Mouse (Mus musculus): ENCODE data around the gene Dtnb. TPM values are rescaled to one million over a fixed set of nuclear protein-coding genes. Genes with fewer than 3 reads are reported as not detected.

Gene Dtnb
- polyA plus RNA-seq, 1 experiment from 2014 or later = 41.1 TPM

- no peak for DNase-seq
- Histone ChIP-seq H3K4me1 (ENCODE audit: insufficient read depth) (no peaks in the 10 kb centered on the region), H3K27me3 (ENCODE audit: insufficient read depth, low read length) (no peaks in the 10 kb centered on the region), H3K27ac (ENCODE audit: low read depth) (no peak overlapping the region), H3K9ac (no peak overlapping the region), H3K9me3 (ENCODE audit: low read depth, low read length) (no peaks in the 10 kb centered on the region), H3K4me2 (no peak overlapping the region), H3K36me3 (ENCODE audit: insufficient read depth) (no peaks in the 10 kb centered on the region), H3K4me3 (ENCODE audit: low read depth, low read length) (no peak overlapping the region)
- WGBS = 52% methylated on average over 9 of the region's 9 CpGs
- no peak for ATAC-seq (ENCODE audit: insufficient read depth)
- TF ChIP-seq CTCF (IDR thresholded peaks at IDR 0.05; ENCODE audit: low read depth) = no peak
Measured at GRCm38 (mm10) chr12:3557414-3558319, 14.5 kb upstream of the Dtnb start.

GRCm38 (mm10) chr12:3560596-3560995 lies 11.6 kb upstream of the Dtnb start:
- Histone ChIP-seq H3K4me1 (ENCODE audit: insufficient read depth) (no peaks in the 10 kb centered on the region), H3K27ac (ENCODE audit: low read depth) (no peak overlapping the region), H3K36me3 (ENCODE audit: insufficient read depth) (no peaks in the 10 kb centered on the region), H3K27me3 (ENCODE audit: insufficient read depth, low read length) (no peaks in the 10 kb centered on the region), H3K4me3 (ENCODE audit: low read depth, low read length) (no peak overlapping the region), H3K9me3 (ENCODE audit: low read depth, low read length) (no peaks in the 10 kb centered on the region), H3K9ac (no peak overlapping the region), H3K4me2 (no peak overlapping the region)
- peak; percentile 76 for DNase-seq
- ATAC-seq (ENCODE audit: insufficient read depth) = 0 out of 2 replicates have a peak, but pooled peaks have one; percentile 31
- peak; percentile 62 for TF ChIP-seq CTCF (IDR thresholded peaks at IDR 0.05; ENCODE audit: low read depth)
- WGBS = 26% methylated on average over 1 of the region's 1 CpGs

GRCm38 (mm10) chr12:3561032-3561431 lies 11.1 kb upstream of the Dtnb start:
- ATAC-seq (ENCODE audit: insufficient read depth) (no peak), DNase-seq (no peak)
- Histone ChIP-seq H3K4me3 (ENCODE audit: low read depth, low read length) (no peak overlapping the region), H3K27me3 (ENCODE audit: insufficient read depth, low read length) (no peaks in the 10 kb centered on the region), H3K4me2 (no peak overlapping the region), H3K9ac (no peak overlapping the region), H3K36me3 (ENCODE audit: insufficient read depth) (no peaks in the 10 kb centered on the region), H3K4me1 (ENCODE audit: insufficient read depth) (no peaks in the 10 kb centered on the region), H3K9me3 (ENCODE audit: low read depth, low read length) (no peaks in the 10 kb centered on the region), H3K27ac (ENCODE audit: low read depth) (no peak overlapping the region)
- 78% methylated on average over 6 of the region's 6 CpGs for WGBS
- TF ChIP-seq CTCF (IDR thresholded peaks at IDR 0.05; ENCODE audit: low read depth) = no peak

GRCm38 (mm10) chr12:3562806-3563205 lies 9.4 kb upstream of the Dtnb start:
- no peak for ATAC-seq (ENCODE audit: insufficient read depth)
- WGBS = 89% methylated on average over 9 of the region's 10 CpGs
- H3K4me1 ChIP-seq (ENCODE audit: insufficient read depth) = no peaks in the 10 kb centered on the region
- H3K9ac ChIP-seq = no peak overlapping the region
- H3K36me3 ChIP-seq (ENCODE audit: insufficient read depth) = no peaks in the 10 kb centered on the region
- no peaks in the 10 kb centered on the region for H3K27me3 ChIP-seq (ENCODE audit: insufficient read depth, low read length)
- H3K4me3 ChIP-seq (ENCODE audit: low read depth, low read length) = no peak overlapping the region
- no peak for TF ChIP-seq CTCF (IDR thresholded peaks at IDR 0.05; ENCODE audit: low read depth)
- H3K9me3 ChIP-seq (ENCODE audit: low read depth, low read length) = no peaks in the 10 kb centered on the region
- no peak for DNase-seq
- H3K27ac ChIP-seq (ENCODE audit: low read depth) = no peak overlapping the region
- no peak overlapping the region for H3K4me2 ChIP-seq

GRCm38 (mm10) chr12:3563659-3564058 lies 8.5 kb upstream of the Dtnb start:
- WGBS = 77% methylated on average over 4 of the region's 4 CpGs

GRCm38 (mm10) chr12:3568461-3568991 lies 3.7 kb upstream of the Dtnb start:
- ATAC-seq (ENCODE audit: insufficient read depth) (no peak), DNase-seq (no peak)
- Histone ChIP-seq H3K27me3 (ENCODE audit: insufficient read depth, low read length) (no peaks in the 10 kb centered on the region), H3K9me3 (ENCODE audit: low read depth, low read length) (no peaks in the 10 kb centered on the region), H3K27ac (ENCODE audit: low read depth) (no peak overlapping the region), H3K4me3 (ENCODE audit: low read depth, low read length) (no peak overlapping the region), H3K4me1 (ENCODE audit: insufficient read depth) (no peaks in the 10 kb centered on the region), H3K4me2 (no peak overlapping the region), H3K36me3 (ENCODE audit: insufficient read depth) (no peaks in the 10 kb centered on the region), H3K9ac (no peak overlapping the region)
- 50% methylated on average over 5 of the region's 5 CpGs for WGBS
- TF ChIP-seq CTCF (IDR thresholded peaks at IDR 0.05; ENCODE audit: low read depth) = no peak

More at GRCm38 (mm10) chr12:3563659-3564058, 8.5 kb upstream of the Dtnb start:
- no peak for ATAC-seq (ENCODE audit: insufficient read depth)
- Histone ChIP-seq H3K4me2 (no peak overlapping the region), H3K27ac (ENCODE audit: low read depth) (no peak overlapping the region), H3K27me3 (ENCODE audit: insufficient read depth, low read length) (no peaks in the 10 kb centered on the region), H3K4me3 (ENCODE audit: low read depth, low read length) (no peak overlapping the region), H3K9me3 (ENCODE audit: low read depth, low read length) (no peaks in the 10 kb centered on the region), H3K4me1 (ENCODE audit: insufficient read depth) (no peaks in the 10 kb centered on the region), H3K36me3 (ENCODE audit: insufficient read depth) (no peaks in the 10 kb centered on the region), H3K9ac (no peak overlapping the region)
- TF ChIP-seq CTCF (IDR thresholded peaks at IDR 0.05; ENCODE audit: low read depth) = no peak
- DNase-seq = no peak

- H3K9me3 ChIP-seq (ENCODE audit: low read depth, low read length) = no peaks in the 10 kb centered on the region
- H3K27me3 ChIP-seq (ENCODE audit: insufficient read depth, low read length) = no peaks in the 10 kb centered on the region
- H3K36me3 ChIP-seq (ENCODE audit: insufficient read depth) = no peaks in the 10 kb centered on the region
- 67% methylated on average over 4 of the region's 4 CpGs for WGBS
- no peaks in the 10 kb centered on the region for H3K4me1 ChIP-seq (ENCODE audit: insufficient read depth)
- no peak for ATAC-seq (ENCODE audit: insufficient read depth)
- no peak overlapping the region for H3K4me2 ChIP-seq
- TF ChIP-seq CTCF (IDR thresholded peaks at IDR 0.05; ENCODE audit: low read depth) = no peak
- H3K4me3 ChIP-seq (ENCODE audit: low read depth, low read length) = no peak overlapping the region
- H3K27ac ChIP-seq (ENCODE audit: low read depth) = no peak overlapping the region
- no peak for DNase-seq
- H3K9ac ChIP-seq = no peak overlapping the region
Measured at GRCm38 (mm10) chr12:3570711-3571400, 1.3 kb upstream of the Dtnb start.
